Mouse (Mus musculus): ENCODE measurements around the gene Vkorc1. TPM values are rescaled to one million over a fixed set of nuclear protein-coding genes. Genes with fewer than 3 reads are reported as not detected.

Vkorc1 gene
- polyA plus RNA-seq, 1 experiment from 2014 or later, result 130 TPM

GRCm38 (mm10) chr7:127866434-127866833, 29.0 kb downstream of the Vkorc1 start:
- H3K4me2 ChIP-seq (replicated peaks; ENCODE audit: low read depth), result no peak overlapping the region
- WGBS, result 95% methylated on average over 12 of the region's 12 CpGs
- 0 out of 2 replicates have a peak, but pooled peaks cover 3% of the 10 kb centered on the region for H3K4me1 ChIP-seq (replicated peaks; ENCODE audit: control insufficient read depth, insufficient read depth)
- H3K27ac ChIP-seq (replicated peaks), result no peak overlapping the region
- no peaks in the 10 kb centered on the region for H3K9me3 ChIP-seq (ENCODE audit: control insufficient read depth, low read length)
- H3K4me3 ChIP-seq (ENCODE audit: low read depth, low read length), result no peak overlapping the region
- H3K27me3 ChIP-seq (ENCODE audit: control insufficient read depth, insufficient read depth, low read length), result no peaks in the 10 kb centered on the region
- peaks cover 5% of the 10 kb centered on the region for H3K36me3 ChIP-seq (ENCODE audit: control insufficient read depth, insufficient read depth, low read length)
- no peak overlapping the region for H3K9ac ChIP-seq (ENCODE audit: low read length)
- TF ChIP-seq EP300 (optimal IDR thresholded peaks at IDR 0.05) (no peak), CTCF (IDR thresholded peaks at IDR 0.05; ENCODE audit: low read depth) (no peak)
- DNase-seq (ENCODE audit: low spot score), result no peak
- no peak for ATAC-seq (ENCODE audit: low FRiP score, low TSS enrichment)

GRCm38 (mm10) chr7:127858258-127858657, 37.2 kb downstream of the Vkorc1 start:
- Histone ChIP-seq H3K9ac (ENCODE audit: low read length) (no peak overlapping the region), H3K4me2 (replicated peaks; ENCODE audit: low read depth) (no peak overlapping the region), H3K36me3 (ENCODE audit: control insufficient read depth, insufficient read depth, low read length) (no peaks in the 10 kb centered on the region), H3K27ac (replicated peaks) (no peak overlapping the region), H3K9me3 (ENCODE audit: control insufficient read depth, low read length) (no peaks in the 10 kb centered on the region), H3K4me3 (ENCODE audit: low read depth, low read length) (no peak overlapping the region), H3K4me1 (replicated peaks; ENCODE audit: control insufficient read depth, insufficient read depth) (no peaks in the 10 kb centered on the region), H3K27me3 (ENCODE audit: control insufficient read depth, insufficient read depth, low read length) (no peaks in the 10 kb centered on the region)
- 90% methylated on average over 6 of the region's 6 CpGs for WGBS
- TF ChIP-seq CTCF (IDR thresholded peaks at IDR 0.05; ENCODE audit: low read depth), result no peak
- no peak for TF ChIP-seq EP300 (optimal IDR thresholded peaks at IDR 0.05)
- DNase-seq (ENCODE audit: low spot score) (no peak), ATAC-seq (ENCODE audit: low FRiP score, low TSS enrichment) (no peak)

GRCm38 (mm10) chr7:127850906-127851305, 44.5 kb downstream of the Vkorc1 start:
- H3K27ac ChIP-seq (replicated peaks), result no peak overlapping the region
- peaks cover 6% of the 10 kb centered on the region; the same call in 1 of the 2 replicates for H3K36me3 ChIP-seq (ENCODE audit: control insufficient read depth, insufficient read depth, low read length)
- no peak overlapping the region for H3K4me2 ChIP-seq (replicated peaks; ENCODE audit: low read depth)
- DNase-seq (ENCODE audit: low spot score) (no peak), ATAC-seq (ENCODE audit: low FRiP score, low TSS enrichment) (peak; percentile 42)
- no peak overlapping the region for H3K9ac ChIP-seq (ENCODE audit: low read length)
- no peaks in the 10 kb centered on the region for H3K9me3 ChIP-seq (ENCODE audit: control insufficient read depth, low read length)
- TF ChIP-seq CTCF (IDR thresholded peaks at IDR 0.05; ENCODE audit: low read depth), result no peak
- WGBS, result 39% methylated on average over 5 of the region's 5 CpGs
- H3K4me1 ChIP-seq (replicated peaks; ENCODE audit: control insufficient read depth, insufficient read depth), result no peaks in the 10 kb centered on the region
- no peak overlapping the region for H3K4me3 ChIP-seq (ENCODE audit: low read depth, low read length)
- H3K27me3 ChIP-seq (ENCODE audit: control insufficient read depth, insufficient read depth, low read length), result no peaks in the 10 kb centered on the region

GRCm38 (mm10) chr7:127849973-127850875, 45.2 kb downstream of the Vkorc1 start:
- TF ChIP-seq CTCF (IDR thresholded peaks at IDR 0.05; ENCODE audit: low read depth) (no peak), EP300 (optimal IDR thresholded peaks at IDR 0.05) (no peak)
- 63% methylated on average over 6 of the region's 6 CpGs for WGBS
- Histone ChIP-seq H3K4me3 (ENCODE audit: low read depth, low read length) (no peak overlapping the region), H3K9me3 (ENCODE audit: control insufficient read depth, low read length) (no peaks in the 10 kb centered on the region), H3K27me3 (ENCODE audit: control insufficient read depth, insufficient read depth, low read length) (no peaks in the 10 kb centered on the region), H3K9ac (ENCODE audit: low read length) (no peak overlapping the region), H3K36me3 (ENCODE audit: control insufficient read depth, insufficient read depth, low read length) (peaks cover 8% of the 10 kb centered on the region; the same call in 1 of the 2 replicates), H3K27ac (replicated peaks) (no peak overlapping the region), H3K4me2 (replicated peaks; ENCODE audit: low read depth) (no peak overlapping the region), H3K4me1 (replicated peaks; ENCODE audit: control insufficient read depth, insufficient read depth) (no peaks in the 10 kb centered on the region)
- DNase-seq (ENCODE audit: low spot score) (no peak), ATAC-seq (ENCODE audit: low FRiP score, low TSS enrichment) (peak; percentile 22; the same call in 1 of the 2 replicates)

Other genes starting within 250 kb of the Vkorc1 start
- gene Bcl7c, start 186.7 kb downstream of the Vkorc1 start, polyA plus RNA-seq (2015; fragmentation: Nextera tagmentation; extraction: Ambion mirVana), result 42.2 and 46.8 TPM in 2 replicates
- gene Ctf1, start 182.9 kb downstream of the Vkorc1 start, polyA plus RNA-seq (2015; fragmentation: Nextera tagmentation; extraction: Ambion mirVana), result 13.4 and 14.5 TPM in 2 replicates
- 0.08 and 0.13 TPM in 2 replicates for gene Ctf2, start 163.5 kb downstream of the Vkorc1 start, polyA plus RNA-seq (2015; fragmentation: Nextera tagmentation; extraction: Ambion mirVana)
- 1.1 and 1.9 TPM in 2 replicates for gene Fbxl19, start 151.1 kb downstream of the Vkorc1 start, polyA plus RNA-seq (2015; fragmentation: Nextera tagmentation; extraction: Ambion mirVana)
- 18.6 and 20.0 TPM in 2 replicates for gene Orai3, start 125.8 kb downstream of the Vkorc1 start, polyA plus RNA-seq (2015; fragmentation: Nextera tagmentation; extraction: Ambion mirVana)
- gene Setd1a, start 118.9 kb downstream of the Vkorc1 start, polyA plus RNA-seq (2015; fragmentation: Nextera tagmentation; extraction: Ambion mirVana), result 6.9 and 8.0 TPM in 2 replicates
- gene Gm49388, start 110.0 kb downstream of the Vkorc1 start, polyA plus RNA-seq (2015; fragmentation: Nextera tagmentation; extraction: Ambion mirVana), result not detected in 2 replicates
- 31.7 and 32.3 TPM in 2 replicates for gene Hsd3b7, start 95.0 kb downstream of the Vkorc1 start, polyA plus RNA-seq (2015; fragmentation: Nextera tagmentation; extraction: Ambion mirVana)
- gene Stx4a, start 71.3 kb downstream of the Vkorc1 start, polyA plus RNA-seq (2015; fragmentation: Nextera tagmentation; extraction: Ambion mirVana), result 28.4 and 28.8 TPM in 2 replicates
- 0.80 and 1.2 TPM in 2 replicates for gene Stx1b, start 71.1 kb downstream of the Vkorc1 start, polyA plus RNA-seq (2015; fragmentation: Nextera tagmentation; extraction: Ambion mirVana)
- gene Zfp646, start 19.4 kb downstream of the Vkorc1 start, polyA plus RNA-seq (2015; fragmentation: Nextera tagmentation; extraction: Ambion mirVana), result 3.6 and 3.8 TPM in 2 replicates
- gene Zfp668, start 18.8 kb downstream of the Vkorc1 start, polyA plus RNA-seq (2015; fragmentation: Nextera tagmentation; extraction: Ambion mirVana), result 6.5 and 6.6 TPM in 2 replicates
- gene Prss53, start 4.6 kb downstream of the Vkorc1 start, polyA plus RNA-seq (2015; fragmentation: Nextera tagmentation; extraction: Ambion mirVana), result 0.23 and 0.35 TPM in 2 replicates
- not detected in 2 replicates for gene Gm21974, start 163 bp downstream of the Vkorc1 start, polyA plus RNA-seq (2015; fragmentation: Nextera tagmentation; extraction: Ambion mirVana)
- gene Bckdk, start 8.5 kb upstream of the Vkorc1 start, polyA plus RNA-seq (2015; fragmentation: Nextera tagmentation; extraction: Ambion mirVana), result 102 and 106 TPM in 2 replicates
- gene Kat8, start 16.9 kb upstream of the Vkorc1 start, polyA plus RNA-seq (2015; fragmentation: Nextera tagmentation; extraction: Ambion mirVana), result 15.1 and 16.6 TPM in 2 replicates
- gene Prss8, start 34.5 kb upstream of the Vkorc1 start, polyA plus RNA-seq (2015; fragmentation: Nextera tagmentation; extraction: Ambion mirVana), result 77.4 and 85.3 TPM in 2 replicates
- 9.1 and 9.7 TPM in 2 replicates for gene Prss36, start 51.1 kb upstream of the Vkorc1 start, polyA plus RNA-seq (2015; fragmentation: Nextera tagmentation; extraction: Ambion mirVana)
- gene Fus, start 71.8 kb upstream of the Vkorc1 start, polyA plus RNA-seq (2015; fragmentation: Nextera tagmentation; extraction: Ambion mirVana), result 124 and 130 TPM in 2 replicates
- gene Pycard, start 98.2 kb upstream of the Vkorc1 start, polyA plus RNA-seq (2015; fragmentation: Nextera tagmentation; extraction: Ambion mirVana), result 266 and 273 TPM in 2 replicates
- 0.38 and 0.52 TPM in 2 replicates for gene Trim72, start 108.3 kb upstream of the Vkorc1 start, polyA plus RNA-seq (2015; fragmentation: Nextera tagmentation; extraction: Ambion mirVana)
- gene Itgam, start 167.0 kb upstream of the Vkorc1 start, polyA plus RNA-seq (2015; fragmentation: Nextera tagmentation; extraction: Ambion mirVana), result 0.91 and 0.99 TPM in 2 replicates
- not detected in 2 replicates for gene Gm49368, start 167.1 kb upstream of the Vkorc1 start, polyA plus RNA-seq (2015; fragmentation: Nextera tagmentation; extraction: Ambion mirVana)
- gene Itgax, start 233.9 kb upstream of the Vkorc1 start, polyA plus RNA-seq (2015; fragmentation: Nextera tagmentation; extraction: Ambion mirVana), result 0.19 and 0.22 TPM in 2 replicates

All from stomach, postnatal 0 days (tissue).